Mouse (Mus musculus) adrenal gland, postnatal 4 days (tissue): Measurements from ENCODE around the gene Sidt1. TPM values are rescaled to one million over a fixed set of nuclear protein-coding genes. Genes with fewer than 3 reads are reported as not detected.
"Not testable (repeated sequence)": the region's sequence is repeated elsewhere in the genome, so short reads cannot be mapped to it uniquely, and the experiment has no call there.

Experiments
- DNase-seq, 2 experiments: peaks; one replicate each; pipeline ENCODE4 v3.0.0; 2021 to 2022; ENCODE audit warnings: low spot score in 2 of 2, mixed read lengths in 2 of 2
- total RNA-seq, 2 experiments: library from RNA; stranded (reverse); gene quantifications; 2 replicates each; pipeline ENCODE4 v1.2.3; 2021

Gene Sidt1
- total RNA-seq, 2 experiments from 2014 or later = 11.7 to 14.1 TPM

DNA sequence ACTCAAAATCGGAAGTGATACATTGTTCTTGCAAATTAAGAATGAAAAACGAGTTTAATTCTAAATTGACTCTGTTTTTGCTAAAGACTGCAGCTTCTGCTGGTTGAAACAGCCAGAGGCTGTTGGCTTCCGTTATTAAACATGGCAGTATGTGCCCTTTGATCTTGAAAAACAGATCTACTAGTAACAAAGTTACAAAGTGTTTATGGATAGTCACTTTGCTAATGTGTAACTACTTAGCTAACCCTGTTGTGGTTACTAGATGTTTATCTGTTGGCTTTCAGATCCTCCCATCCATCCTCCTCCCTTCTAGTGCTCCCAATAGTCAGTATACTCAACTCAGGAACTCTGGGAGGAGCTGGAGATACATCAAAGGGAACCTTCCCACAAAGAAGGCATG, 27.4 kb downstream of the Sidt1 start:
- DNase-seq = no peak

DNA sequence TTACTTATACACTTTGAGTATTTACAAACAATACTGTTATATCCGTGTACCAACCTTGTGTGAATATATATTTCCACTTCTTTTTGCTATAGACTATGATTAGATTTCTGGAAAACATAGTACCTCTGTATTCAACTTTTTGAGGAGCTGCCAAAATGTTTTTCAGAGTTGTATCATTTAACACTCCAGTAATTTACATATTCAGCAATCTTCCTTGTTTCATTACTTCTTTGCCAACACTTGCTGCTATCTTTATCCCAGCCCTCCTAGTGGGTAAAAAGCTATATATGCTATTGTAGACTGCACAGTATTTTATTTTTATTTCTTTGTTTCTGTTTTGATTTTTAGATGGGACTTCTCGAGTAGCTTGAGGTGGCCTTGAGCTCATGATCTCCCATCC, 29.2 kb downstream of the Sidt1 start:
- DNase-seq = no peak

DNA sequence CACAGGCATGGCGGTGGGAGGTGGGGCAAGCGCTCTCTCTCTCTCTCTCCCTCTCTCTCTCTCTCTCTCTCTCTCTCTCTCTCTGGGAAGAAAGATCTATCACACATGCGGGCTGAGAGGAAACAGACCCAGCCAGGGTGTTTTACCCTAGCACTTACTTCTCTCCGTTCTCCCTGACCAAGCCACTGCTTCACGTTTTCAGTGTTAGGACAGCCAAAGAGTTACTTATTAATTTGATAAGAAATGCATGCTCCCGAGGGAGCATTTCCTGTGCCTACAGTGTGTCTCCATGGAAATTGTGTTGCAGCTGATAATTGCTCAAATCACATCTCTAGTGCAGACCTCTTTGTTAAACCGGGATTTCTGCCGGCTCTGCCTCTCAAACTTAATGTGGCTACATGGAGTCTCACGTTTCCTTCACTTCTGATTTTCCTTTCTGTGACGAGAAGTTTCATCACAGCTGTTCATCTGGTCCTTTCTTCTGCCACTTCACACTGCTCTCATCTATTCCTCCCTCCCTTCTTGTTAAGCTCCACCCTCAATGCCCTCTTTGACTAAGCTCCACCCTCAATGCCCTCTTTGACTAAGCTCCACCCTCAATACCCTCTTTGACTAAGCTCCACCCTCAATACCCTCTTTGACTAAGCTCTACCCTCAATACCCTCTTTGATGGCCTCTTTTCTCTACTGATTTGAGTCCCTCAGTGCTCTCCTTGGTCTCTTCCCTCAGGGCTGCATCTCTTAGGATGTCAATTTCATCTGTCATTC, 30.7 kb downstream of the Sidt1 start:
- DNase-seq = no peak

DNA sequence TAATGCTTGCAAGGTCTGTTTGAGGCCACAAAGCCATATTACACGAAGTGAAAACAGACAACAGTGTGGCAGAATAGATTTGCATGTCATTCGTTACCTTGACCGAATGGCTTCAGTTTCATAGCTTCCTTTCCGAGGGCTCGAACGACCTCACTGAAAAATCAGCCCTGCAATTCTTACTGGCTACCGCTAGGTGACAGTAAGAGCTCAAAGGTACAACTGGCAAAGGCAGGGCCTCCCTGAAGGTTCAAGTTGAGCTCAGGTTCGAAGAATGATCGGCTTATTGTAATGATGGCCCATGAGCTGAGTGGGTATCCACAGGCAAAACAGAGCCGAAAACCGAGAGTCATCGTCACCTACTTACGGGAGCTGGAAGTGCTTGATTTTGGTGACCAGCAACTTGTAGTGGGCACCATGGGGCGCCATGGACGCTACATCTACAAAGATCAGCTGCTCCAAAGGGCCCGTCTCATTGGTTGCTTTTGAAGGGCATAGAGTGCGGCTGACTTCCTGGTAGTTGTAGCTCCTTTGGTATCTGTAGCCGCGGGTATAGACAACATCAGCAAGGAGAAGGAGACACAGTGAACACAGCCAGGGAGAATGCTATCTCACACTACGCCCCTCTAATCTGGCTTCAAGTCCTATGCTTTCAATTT, 33.4 kb downstream of the Sidt1 start:
- DNase-seq = no peak

DNA sequence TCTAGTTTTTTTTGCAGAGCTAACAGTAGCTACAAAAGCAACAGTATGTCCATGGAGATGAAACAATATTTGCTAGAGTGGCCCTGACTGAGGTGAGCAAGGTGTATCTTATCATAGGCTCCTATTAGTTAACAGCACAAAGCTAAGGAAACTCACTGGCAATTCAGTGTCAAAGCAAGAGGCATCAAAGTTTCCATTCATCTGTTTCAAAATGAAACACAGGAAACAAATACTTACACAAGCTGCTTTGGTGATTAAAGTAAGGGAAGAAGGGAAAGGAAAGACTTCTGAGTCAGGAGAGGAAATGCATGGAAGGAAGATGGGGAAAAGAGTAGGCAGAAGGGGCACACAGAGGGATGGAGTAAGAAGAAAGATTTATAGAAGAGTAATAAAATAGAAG, 39.0 kb downstream of the Sidt1 start:
- DNase-seq = no peak

DNA sequence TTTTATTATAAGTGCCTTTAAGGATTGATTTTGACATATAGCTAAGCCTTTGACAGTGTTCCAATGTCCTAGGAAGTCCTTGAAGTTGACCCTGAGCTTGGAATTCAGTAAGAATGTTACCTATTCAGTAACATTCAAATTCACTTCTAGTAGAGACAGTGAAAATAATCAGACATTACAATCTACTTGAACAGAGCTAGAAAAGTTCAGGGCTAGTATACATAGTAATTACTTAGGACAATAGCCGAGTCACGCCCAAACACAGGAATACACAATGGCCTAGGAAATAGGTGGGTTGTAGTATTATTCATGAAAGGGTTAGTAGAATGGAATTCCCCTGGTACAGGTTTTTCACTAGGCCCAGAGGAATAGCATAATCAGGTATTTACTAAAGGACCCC, 40.3 kb downstream of the Sidt1 start:
- DNase-seq = not testable (repeated sequence)

DNA sequence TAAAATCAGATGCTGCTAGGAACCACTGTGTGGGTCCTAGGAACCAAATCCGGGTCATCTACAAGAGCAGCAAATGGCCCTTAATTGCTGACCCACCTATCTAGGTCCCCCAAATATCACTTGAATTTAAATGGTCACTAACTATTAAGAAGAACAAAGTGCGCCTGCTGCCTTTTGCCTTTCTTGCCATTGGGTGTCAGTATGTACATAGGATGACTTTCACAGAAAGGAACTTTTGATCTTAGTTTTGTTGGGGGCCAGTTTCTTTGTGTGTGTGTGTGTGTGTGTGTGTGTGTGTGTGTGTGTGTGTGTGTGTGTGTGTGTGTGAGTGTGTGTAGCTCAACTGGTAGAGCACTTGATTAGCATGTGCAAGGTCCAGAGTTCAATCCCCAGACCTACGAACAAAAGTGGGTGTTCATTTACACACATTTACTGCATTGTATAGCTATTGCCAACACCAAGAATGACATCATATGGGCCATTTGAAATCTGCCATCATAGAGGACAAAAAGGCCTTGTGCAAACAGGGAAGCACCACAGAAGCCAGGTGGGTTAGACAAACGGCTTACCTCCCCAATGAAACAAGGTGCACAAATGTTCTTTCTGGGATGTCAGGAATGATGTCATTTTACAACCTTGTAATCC, 43.9 kb downstream of the Sidt1 start:
- DNase-seq = no peak

DNA sequence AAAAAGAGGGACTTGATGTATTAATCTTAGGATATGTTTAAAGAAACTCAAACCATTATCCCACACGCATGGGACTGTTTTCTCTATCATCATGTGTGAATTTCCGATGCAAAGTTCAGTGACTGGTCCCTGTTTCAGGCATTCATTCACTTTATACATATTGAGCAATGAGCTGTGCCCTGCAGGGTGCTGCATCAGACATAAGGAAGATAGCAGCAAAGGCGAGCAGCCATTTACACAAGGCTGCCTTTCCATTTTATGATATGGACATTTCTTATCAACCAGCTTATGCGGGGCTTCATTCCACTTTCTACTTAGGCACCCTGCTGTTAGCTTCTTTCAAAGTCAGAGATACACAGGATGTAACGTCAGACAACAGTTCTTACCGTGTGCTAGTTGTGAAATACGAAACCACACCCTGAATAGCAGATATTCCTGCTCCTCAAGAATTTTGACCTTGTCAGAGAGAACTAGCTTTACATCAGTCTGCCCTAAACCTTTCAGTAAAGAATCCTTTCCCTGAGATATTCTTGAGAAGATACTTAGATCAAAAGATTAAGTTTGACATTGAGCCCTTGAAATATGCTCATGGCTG, 45.5 kb downstream of the Sidt1 start:
- DNase-seq = no peak

DNA sequence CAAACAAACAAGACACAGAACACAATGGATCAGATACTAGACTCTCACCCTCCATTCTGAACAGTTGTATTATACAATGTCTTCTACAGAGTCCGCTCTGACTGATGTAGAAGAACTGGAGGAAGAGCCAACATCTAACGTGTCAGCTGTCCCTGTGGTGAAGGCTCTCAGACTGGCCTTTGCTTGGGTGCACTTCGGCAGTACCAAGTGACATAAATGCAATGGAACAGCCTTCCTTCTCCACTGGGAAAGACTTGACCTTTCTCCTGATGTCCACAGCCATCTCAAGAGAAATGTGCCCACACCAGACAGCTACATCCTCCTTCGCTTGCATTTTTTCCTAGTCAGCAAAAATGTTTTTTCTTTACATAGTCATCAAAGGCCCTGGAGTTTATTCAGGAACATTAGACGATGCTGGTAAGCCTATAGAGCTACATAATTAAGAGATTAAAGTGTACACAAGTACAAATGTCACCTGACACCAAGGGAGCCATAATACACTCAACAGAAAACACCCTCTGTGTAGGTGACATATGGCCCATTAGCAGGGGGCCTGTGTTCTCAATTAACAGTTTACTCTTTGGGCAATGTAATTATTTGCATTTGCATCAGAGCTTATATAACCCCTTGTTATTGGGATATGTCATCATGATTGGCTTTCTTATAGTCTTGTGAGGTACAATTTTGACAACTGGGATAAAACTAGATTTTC, 50.2 kb downstream of the Sidt1 start:
- no peak for DNase-seq

DNA sequence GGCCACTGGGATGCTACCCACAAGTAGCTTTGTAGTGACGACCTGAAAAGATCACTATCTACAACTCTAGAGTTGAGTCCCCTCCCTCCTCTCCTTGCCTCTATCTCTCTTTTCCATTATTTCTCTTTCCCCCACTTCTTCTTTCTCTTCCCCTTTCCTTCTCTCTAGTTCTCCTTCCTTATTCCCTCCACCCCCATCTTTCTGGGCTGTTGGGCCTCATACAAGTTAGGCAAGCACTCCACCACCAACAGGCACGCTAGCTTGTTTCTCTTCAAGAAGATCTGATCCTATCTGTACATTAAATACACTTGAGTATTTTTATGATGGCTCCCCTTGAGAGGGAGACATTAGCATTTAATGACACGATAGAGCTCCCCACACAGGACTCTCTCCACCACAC, 51.0 kb downstream of the Sidt1 start:
- DNase-seq = no peak

DNA sequence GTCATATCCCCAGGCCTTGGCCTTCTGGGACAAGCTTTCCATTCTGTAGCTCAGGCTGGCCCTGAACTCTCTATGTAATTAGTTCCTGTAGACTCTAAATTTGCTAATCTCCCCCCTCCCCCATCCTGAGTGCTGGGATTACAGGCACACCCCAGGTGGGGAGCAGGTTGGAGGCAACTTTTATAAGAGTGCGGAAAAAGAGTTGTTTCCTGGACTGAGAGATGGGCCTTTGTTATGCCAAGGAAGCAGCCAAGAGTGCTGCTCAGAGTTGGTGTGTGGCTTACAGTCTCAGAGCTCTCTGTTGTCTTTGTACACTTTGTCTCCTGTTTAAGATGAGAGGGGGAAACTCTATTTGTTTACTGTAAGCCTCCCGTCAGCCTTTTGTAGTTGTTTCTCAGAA, 52.2 kb downstream of the Sidt1 start:
- no peak for DNase-seq

DNA sequence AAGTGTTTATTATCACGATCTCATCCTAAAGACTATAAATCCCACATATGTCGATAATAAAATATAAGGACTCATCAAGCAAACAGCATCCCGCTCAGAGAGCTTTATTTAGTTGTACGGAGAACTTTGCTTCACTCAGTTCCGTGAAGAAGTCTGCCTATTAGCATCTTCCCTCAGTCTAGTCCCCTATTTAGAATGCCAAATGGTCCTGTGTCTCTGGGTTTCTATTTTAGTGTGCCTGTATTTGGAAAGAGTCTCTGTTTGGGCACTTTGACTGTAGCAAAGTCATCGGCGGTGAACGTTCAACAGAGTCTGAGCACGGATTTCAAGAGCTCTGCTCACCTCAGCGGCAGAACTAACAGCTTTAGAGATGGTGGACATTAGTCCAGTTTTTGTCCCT, 55.8 kb downstream of the Sidt1 start:
- DNase-seq = no peak

DNA sequence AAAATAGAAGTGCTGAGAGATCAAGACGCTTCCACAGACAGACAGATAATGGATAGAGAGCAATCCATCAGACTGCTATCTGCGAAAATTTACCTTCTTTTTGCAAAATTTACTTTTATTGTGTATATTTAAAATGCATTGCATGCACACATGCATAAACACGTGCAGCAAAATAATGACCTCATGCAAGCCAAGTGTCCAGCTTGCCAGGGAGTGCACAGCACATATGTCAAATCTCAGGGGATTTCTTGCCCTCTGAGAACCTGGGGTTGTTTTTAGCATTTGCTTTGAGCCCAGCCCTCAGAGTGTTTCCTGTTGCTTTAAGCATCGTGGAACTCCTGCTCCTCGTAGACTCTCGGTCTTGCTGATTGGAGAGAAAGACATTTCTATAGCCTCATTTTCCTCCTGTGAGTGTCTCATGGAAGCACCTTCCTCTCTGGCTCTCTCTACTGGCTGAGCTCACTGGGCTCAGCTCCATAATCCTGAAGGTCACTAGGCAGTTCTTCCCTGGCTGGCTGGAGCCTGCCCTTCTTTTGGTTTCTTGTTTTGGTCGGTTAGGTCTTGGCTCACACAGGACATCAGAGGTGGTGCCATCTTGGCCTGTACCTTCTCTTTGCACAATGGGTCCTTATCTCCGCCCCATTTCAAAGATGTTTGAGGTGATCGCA, 61.5 kb downstream of the Sidt1 start:
- no peak for DNase-seq

DNA sequence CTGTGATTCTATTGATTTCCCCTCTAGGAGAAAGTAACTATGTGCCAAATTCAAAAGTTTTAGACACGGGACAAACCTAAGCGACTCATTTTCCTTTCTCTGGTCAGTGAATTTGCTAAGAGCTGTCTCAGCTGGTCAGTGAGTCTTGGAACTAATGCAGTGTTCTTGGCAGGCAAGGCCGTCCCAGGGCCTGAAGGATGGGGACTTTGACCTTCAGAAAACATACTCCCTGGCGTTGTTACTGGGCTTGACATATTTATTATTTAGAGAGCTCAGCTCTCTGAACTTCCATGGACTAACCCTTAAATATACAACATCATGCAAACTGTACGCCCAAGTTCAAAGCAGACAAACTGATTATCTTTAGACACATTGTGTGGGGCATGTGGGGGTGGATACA, 62.4 kb downstream of the Sidt1 start:
- peak in 1 of 2 experiments; percentile 15 for DNase-seq

DNA sequence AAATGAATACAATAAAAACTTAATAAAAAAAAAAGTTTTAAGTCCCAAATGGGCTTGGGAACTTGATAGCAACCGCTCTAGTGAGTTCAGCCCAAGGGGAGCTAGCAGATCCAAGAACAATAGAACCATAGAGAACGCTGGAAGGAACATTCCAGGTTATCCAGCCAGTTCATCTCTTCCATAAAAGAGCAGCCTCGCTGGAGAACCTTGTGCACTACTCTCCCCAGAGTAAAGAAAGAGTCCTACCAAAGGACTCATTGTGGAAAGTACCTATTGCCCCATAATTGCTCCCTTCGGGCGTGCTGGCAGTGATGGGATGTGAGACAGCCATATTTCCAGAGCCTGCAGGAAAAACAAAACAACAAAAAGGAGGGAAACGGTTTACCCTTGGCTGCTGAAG, 63.4 kb downstream of the Sidt1 start:
- no peak for DNase-seq

DNA sequence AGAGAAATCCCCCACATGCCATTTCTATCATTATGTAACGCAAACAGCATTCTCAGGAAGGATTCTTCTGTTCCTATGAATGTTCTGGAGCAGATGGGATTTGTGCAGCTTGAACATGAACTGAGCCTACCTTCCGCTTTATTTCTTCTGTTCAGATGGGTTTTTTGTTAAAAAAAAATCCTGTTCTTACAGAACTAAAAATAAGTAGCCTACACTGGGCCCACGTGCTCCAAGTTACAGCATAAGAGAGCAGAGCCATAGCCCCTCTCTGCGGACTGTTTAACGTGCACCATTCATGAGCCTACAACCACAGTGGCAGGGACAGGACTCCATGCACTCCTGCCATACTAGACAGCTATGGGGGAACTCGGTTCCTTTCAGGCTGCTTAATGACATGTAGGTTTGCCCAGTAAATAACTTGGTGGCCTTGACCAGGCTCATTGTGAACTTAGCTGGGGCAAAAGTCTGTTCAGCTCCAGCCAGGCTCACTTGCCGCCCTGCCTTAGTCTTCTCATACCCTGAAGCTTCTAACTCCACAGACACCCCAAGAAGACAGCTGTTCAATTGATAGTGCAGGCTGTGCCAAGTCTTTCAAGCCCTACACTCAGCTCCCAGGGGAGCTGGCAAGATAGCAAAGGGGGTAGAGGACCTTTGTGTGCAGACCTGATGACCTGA, 64.3 kb downstream of the Sidt1 start:
- no peak for DNase-seq

DNA sequence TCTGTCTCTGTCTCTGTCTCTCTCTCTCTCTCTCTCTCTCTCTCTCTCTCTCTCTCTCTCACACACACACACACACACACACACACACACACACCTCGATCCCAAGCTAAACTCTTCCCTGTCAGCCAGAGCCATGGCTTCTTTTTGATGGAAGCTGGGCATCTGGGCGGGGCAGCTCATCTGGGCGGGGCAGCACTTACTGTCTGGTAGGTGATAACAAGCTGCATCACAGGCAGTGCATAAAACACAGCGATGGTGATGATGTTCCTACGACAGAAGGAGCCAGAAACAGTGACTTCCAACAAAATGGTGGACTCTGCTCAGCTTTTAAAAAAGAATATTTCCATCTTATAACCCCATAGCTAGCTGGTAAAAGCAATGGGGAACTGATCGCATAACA, 67.4 kb downstream of the Sidt1 start:
- no peak for DNase-seq

DNA sequence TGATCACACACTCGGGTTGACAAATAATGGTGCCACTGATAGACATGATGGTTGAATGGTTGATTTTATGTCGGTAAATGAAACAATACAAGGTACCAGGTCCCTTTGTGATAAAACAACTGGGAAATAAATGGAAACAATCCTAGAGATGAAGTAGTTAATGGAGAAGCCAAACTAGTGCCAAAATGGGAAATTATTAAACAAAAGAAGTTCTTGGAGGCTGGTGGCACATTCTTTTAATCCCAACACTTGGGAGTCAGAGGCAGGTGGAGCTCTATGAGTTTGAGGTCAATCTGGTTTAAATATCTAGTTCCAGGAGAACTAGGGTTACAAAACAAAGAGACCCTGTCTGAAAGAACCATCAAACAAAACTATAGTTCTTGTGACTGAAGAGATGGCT, 68.1 kb downstream of the Sidt1 start:
- no peak for DNase-seq

DNA sequence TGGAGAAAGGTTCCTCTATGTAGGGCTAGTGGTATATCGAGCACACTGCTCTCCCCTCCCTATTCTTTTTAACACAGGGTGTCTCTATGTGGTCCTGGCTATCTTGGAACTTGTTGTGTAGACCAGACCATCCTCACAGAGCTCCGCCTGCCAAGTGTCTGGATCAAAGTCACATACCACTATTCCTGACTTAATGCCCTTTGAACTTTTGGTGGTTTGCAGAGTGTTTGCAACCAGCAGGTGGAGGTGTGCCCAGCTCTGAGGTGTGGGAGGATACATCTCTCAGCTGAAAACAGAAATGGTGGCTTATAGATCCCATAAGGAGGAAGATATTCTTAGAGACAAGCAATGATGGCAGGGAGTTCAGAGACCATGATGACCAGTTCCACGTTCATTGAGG, 75.5 kb downstream of the Sidt1 start:
- DNase-seq = no peak

DNA sequence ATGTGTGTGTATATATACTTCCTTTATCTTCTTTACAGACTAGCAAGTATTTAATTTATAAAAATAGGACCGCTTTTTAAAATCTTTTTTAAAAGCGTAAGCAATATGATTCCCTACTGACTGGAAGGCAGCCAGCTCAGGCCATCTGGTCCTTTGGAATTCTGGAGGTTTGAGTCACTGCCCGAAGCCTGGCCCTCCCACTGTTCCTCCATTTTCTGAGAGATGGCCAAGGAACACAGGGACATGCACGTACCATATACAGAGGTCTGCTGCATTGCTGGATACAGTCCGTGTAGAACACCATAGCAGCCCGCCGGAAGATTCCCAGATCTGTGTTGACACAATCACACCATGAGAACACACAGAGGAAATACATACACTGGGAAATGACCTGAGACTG, 78.3 kb downstream of the Sidt1 start:
- no peak for DNase-seq
